Mouse (Mus musculus) myocyte (in vitro differentiated cells): ENCODE measurements around the gene Abcc5.

Experiments
- E2F4 ChIP-seq: IDR thresholded peaks from one replicate; pipeline ENCODE4 v1.6.1; 2011; ENCODE audit warnings: mild to moderate bottlenecking, control low read depth, moderate library complexity; ENCODE audit not compliant: insufficient read depth
- POLR2A ChIP-seq: IDR thresholded peaks from one replicate; pipeline ENCODE4 v1.6.1; 2011; ENCODE audit warnings: low read depth, mild to moderate bottlenecking, control low read depth, moderate library complexity; ENCODE audit not compliant: insufficient read length
- USF1 ChIP-seq: IDR thresholded peaks from one replicate; pipeline ENCODE4 v1.6.1; 2011; ENCODE audit warnings: low read depth, mild to moderate bottlenecking, control low read depth, moderate library complexity

DNA sequence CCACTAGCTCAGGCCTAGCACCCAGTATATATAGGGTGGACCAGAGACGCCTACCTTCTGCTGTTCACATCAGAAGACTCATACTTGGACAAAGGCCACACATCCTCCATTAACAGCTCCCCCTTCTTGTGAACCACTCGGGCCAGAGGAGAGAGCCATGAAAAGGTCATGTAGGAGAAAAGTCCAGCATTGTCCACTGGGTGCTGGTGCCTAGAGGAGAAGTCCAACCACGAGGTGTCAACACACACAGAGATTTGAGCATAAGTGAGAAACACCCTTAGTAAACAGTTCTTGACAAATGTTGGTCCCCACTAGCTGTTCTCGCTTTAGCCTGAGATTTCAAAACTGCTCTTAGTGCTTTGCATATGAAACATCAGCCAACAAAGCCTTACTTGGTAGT, 20.9 kb downstream of the Abcc5 start:
- TF ChIP-seq USF1 (no peak), POLR2A (no peak), E2F4 (no peak)
